Mouse (Mus musculus) lung, adult 2 months (tissue): Measurements from ENCODE around the gene Cyp4a32.
"Not testable (repeated sequence)": the region's sequence is repeated elsewhere in the genome, so short reads cannot be mapped to it uniquely, and the experiment has no call there.

Experiments used
- CTCF ChIP-seq: fragments of 200-500 bp; IDR thresholded peaks from 2 replicates; pipeline ENCODE4 v1.5.1; 2011; ENCODE audit warnings: mild to moderate bottlenecking, low read length, control low read depth; ENCODE audit not compliant: insufficient read depth
- POLR2A ChIP-seq: fragments of 200-500 bp; IDR thresholded peaks from 2 replicates; pipeline ENCODE4 v1.6.1; 2011; ENCODE audit warnings: low read depth, mild to moderate bottlenecking, control low read depth, low read length, borderline replicate concordance; ENCODE audit errors: extremely low read depth

- TF ChIP-seq CTCF, POLR2A: not testable (repeated sequence)
These were observed 24.8 kb downstream of the Cyp4a32 start for GRCm38 (mm10) chr4:115625560-115625959.
